Mouse (Mus musculus): ENCODE measurements around the gene Dzip1l. TPM values are rescaled to one million over a fixed set of nuclear protein-coding genes. Genes with fewer than 3 reads are reported as not detected.

The Dzip1l gene
- 4.5 and 5.2 TPM in 2 replicates for polyA plus RNA-seq (2021; fragmentation: Nextera tagmentation)
- long read RNA-seq, experiment 1, partial matches to known transcripts: 4 of 7 reads
- long read RNA-seq, experiment 1, other reads (novel, unspliced or antisense): 3 of 7 reads
- long read RNA-seq, experiment 2, full-length matches to known transcripts: 2 of 23 reads
- long read RNA-seq, experiment 2, partial matches to known transcripts: 5 of 23 reads
- long read RNA-seq, experiment 2, other reads (novel, unspliced or antisense): 16 of 23 reads

GRCm38 (mm10) chr9:99629281-99630011 is at the start of gene Dzip1l:
Gene Dzip1l, plus strand, starts transcription at chr9:99629496.

GRCm38 (mm10) chr9:99612202-99612601 is 17.1 kb upstream of the Dzip1l start, which contains the start of gene A4gnt:
Gene A4gnt, plus strand, starts transcription at chr9:99612502.

GRCm38 (mm10) chr9:99717134-99717533 is 87.8 kb downstream of the Dzip1l start, which contains the start of gene Cldn18:
Gene Cldn18, minus strand, starts transcription at chr9:99717267.

Other genes with a start within 250 kb of the Dzip1l start
- gene Mras, start 192.1 kb upstream of the Dzip1l start, polyA plus RNA-seq (2021; fragmentation: Nextera tagmentation): 186 and 220 TPM in 2 replicates
- gene Nme9, start 178.0 kb upstream of the Dzip1l start, polyA plus RNA-seq (2021; fragmentation: Nextera tagmentation): 3.4 and 4.0 TPM in 2 replicates
- gene Armc8, start 60.6 kb upstream of the Dzip1l start, polyA plus RNA-seq (2021; fragmentation: Nextera tagmentation): 31.4 and 32.7 TPM in 2 replicates
- gene Dbr1, start 53.7 kb upstream of the Dzip1l start, polyA plus RNA-seq (2021; fragmentation: Nextera tagmentation): 11.3 and 12.8 TPM in 2 replicates
- 0.05 TPM in 1 of 2 replicates, not detected in the other for gene A4gnt, start 17.0 kb upstream of the Dzip1l start, polyA plus RNA-seq (2021; fragmentation: Nextera tagmentation)
- gene Cldn18, start 87.8 kb downstream of the Dzip1l start, polyA plus RNA-seq (2021; fragmentation: Nextera tagmentation): not detected in 2 replicates
- gene Sox14, start 246.7 kb downstream of the Dzip1l start, polyA plus RNA-seq (2021; fragmentation: Nextera tagmentation): not detected in 2 replicates